In the genomic region with DNA sequence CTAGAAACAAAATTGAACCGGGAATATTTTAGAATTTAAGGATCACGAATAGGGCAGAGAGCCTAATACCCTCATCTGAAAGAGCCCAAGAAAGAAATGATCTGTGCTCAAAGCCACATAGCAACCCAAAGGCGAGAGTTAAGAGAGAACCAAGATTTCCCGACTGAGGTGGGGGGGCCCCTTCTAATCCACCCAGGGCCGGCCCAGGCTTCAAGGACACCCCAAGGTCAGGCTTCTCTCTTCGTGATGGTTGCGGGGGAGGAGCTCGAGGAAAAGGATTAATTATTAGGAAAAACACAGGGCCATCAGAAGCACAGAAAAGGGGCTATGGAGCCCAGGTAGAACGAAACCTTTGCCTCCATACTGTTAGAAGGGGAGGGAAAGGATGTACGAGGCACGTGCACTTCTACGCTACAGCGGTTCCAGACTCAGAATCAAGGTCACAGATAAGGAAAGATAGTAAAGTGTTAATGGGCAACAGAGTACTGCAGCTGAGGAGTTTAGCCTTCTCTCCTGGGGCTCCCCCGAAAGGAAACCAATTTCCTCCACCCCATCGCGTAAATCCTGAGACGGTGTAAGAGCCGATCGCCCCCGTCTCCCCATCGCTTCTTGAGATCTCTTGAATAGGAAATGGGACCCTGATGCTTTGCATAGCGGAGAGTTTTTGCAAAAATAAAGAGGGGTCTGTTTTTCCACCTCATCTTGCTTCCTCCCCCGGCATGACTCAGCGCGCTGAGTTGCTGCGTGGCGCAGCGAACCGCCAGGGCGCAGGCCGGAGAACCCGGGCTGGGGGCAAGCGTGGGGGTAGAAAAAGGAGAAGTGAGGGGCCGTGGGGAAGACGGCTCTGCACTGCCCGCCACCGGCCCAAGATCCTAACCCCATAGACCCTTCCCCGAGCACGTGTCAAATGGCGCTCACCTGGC, we compare ENCODE assay signal across 8 mouse cellular contexts. TPM values are rescaled to one million over a fixed set of nuclear protein-coding genes. Genes with fewer than 3 reads are reported as not detected.
A peak's percentile ranks its signal among the peaks of the same experiment; 100 is the strongest.
DNase-seq lines count a peak whose midpoint lies in the region; ATAC-seq and TF ChIP-seq lines count a peak whose summit lies in the region.

No protein-coding gene starts in this region.

- peaks cover 13 to 23% of the 10 kb centered on the region in 2 experiments for H3K4me1 ChIP-seq in liver, embryonic 14.5 days (replicated peaks; ENCODE audit: control insufficient read depth in 2 of 2, insufficient read depth in 2 of 2, low read length in 1 of 2)

- H3K27me3 ChIP-seq in liver, embryonic 14.5 days (ENCODE audit: control insufficient read depth, insufficient read depth, low read length) = no peaks in the 10 kb centered on the region
- no peaks in the 10 kb centered on the region for H3K27me3 ChIP-seq in splenic B cell, adult 2 months (ENCODE audit: control insufficient read depth, insufficient read depth, low read length, poor library complexity, severe bottlenecking)

- under 1% methylated on average over 40 of the region's 40 CpGs for WGBS in liver, embryonic 14.5 days (ENCODE audit: insufficient replicate concordance)

- peak overlapping the region; percentile 100 for H3K27ac ChIP-seq in layer of hippocampus, adult 2 months
- H3K27ac ChIP-seq in liver, embryonic 14.5 days = peak overlapping the region; percentile 84

- H3K9me3 ChIP-seq in liver, embryonic 14.5 days (ENCODE audit: control insufficient read depth, low read length) = no peaks in the 10 kb centered on the region

- H3K36me3 ChIP-seq in liver, embryonic 14.5 days (replicated peaks; ENCODE audit: control insufficient read depth, insufficient read depth, low read depth) = peaks cover 21% of the 10 kb centered on the region
- H3K36me3 ChIP-seq in splenic B cell, adult 2 months (ENCODE audit: control insufficient read depth, insufficient read depth, low read length, poor library complexity, severe bottlenecking) = peaks cover 6% of the 10 kb centered on the region

- ATAC-seq in erythroid progenitor cell, adult 5-6 weeks (replicated peaks; ENCODE audit: low FRiP score, poor library complexity, severe bottlenecking) = peak; percentile 45
- peak; percentile 52 for ATAC-seq in liver, embryonic 14.5 days (ENCODE audit: insufficient read depth)

- no peak for TF ChIP-seq EP300 in liver, embryonic 14.5 days (IDR thresholded peaks at IDR 0.05; ENCODE audit: low read depth)

- TF ChIP-seq CTCF in layer of hippocampus, adult 2 months (conservative IDR thresholded peaks at IDR 0.05) = no peak
- no peak; the same call in 1 of the 2 replicates for TF ChIP-seq CTCF in liver, embryonic 14.5 days (IDR thresholded peaks at IDR 0.05; ENCODE audit: low read depth)

- peak in 1 of 2 experiments; percentile 29 for DNase-seq in layer of hippocampus, adult 2 months (ENCODE audit: low spot score in 2 of 2)
- DNase-seq in layer of hippocampus, postnatal 25 days (ENCODE audit: extremely low spot score in 1 of 2, low spot score in 1 of 2) = no peak
- DNase-seq in T-cell, adult 2 months (ENCODE audit: low spot score) = peak; percentile 36
- DNase-seq in induced T-regulatory cell, adult 2 months (ENCODE audit: low read depth) = peak; percentile 78
- DNase-seq in liver, embryonic 14.5 days (ENCODE audit: low read depth in 3 of 3, low spot score in 3 of 3) = no peak
- DNase-seq in splenic B cell, adult 2 months (ENCODE audit: low read depth, low spot score) = peak; percentile 68
- no peak for DNase-seq in layer of hippocampus, postnatal 14 days (ENCODE audit: low spot score in 2 of 2)

- peak overlapping the region; percentile 72 for H3K4me3 ChIP-seq in layer of hippocampus, adult 2 months
- H3K4me3 ChIP-seq in liver, embryonic 14.5 days (ENCODE audit: insufficient read depth in 1 of 2, low read depth in 2 of 2, low read length in 2 of 2) = peak overlapping the region; percentile 70 to 72

- peak overlapping the region; percentile 99 for H3K4me2 ChIP-seq in liver, embryonic 14.5 days (ENCODE audit: low read depth)

- H3K9ac ChIP-seq in liver, embryonic 14.5 days (replicated peaks) = peak overlapping the region; percentile 81

RNA-seq across cellular contexts. Expression of a gene that starts 0.9 kb away (rescaled TPM):
- total RNA-seq in layer of hippocampus, adult 2 months (2021) = 10 to 100 TPM; 73.8 to 74.7 TPM
- 10 to 100 TPM; 80.3 to 95.6 TPM for total RNA-seq in layer of hippocampus, postnatal 25 days (2021)
- not detected in 2 replicates for total RNA-seq in erythroid progenitor cell, adult 5-6 weeks (2015; ENCODE audit: low replicate concordance)
- total RNA-seq in erythroid progenitor cell, adult 5-6 weeks (2017; ENCODE audit: low replicate concordance) = not detected in 2 replicates
- 0.19 and 0.24 TPM in 2 replicates for polyA plus RNA-seq in liver, embryonic 14.5 days (2012; rRNA removed)
- polyA plus RNA-seq in liver, embryonic 14.5 days (2014; fragmentation: Nextera tagmentation; extraction: Ambion mirVana) = not detected in 2 replicates
- 100 to 1,000 TPM; 109 to 112 TPM for total RNA-seq in layer of hippocampus, postnatal 14 days (2021)

RNA-seq across cellular contexts. Expression of a gene that starts 6.1 kb away (rescaled TPM):
- 10 to 100 TPM; 50.2 to 54.9 TPM for total RNA-seq in layer of hippocampus, adult 2 months (2021)
- total RNA-seq in layer of hippocampus, postnatal 25 days (2021) = 10 to 100 TPM; 53.3 to 55.0 TPM
- total RNA-seq in erythroid progenitor cell, adult 5-6 weeks (2015; ENCODE audit: low replicate concordance) = 63.7 and 105 TPM in 2 replicates
- 52.8 and 67.6 TPM in 2 replicates for total RNA-seq in erythroid progenitor cell, adult 5-6 weeks (2017; ENCODE audit: low replicate concordance)
- 81.8 and 83.2 TPM in 2 replicates for polyA plus RNA-seq in liver, embryonic 14.5 days (2012; rRNA removed)
- 105 and 117 TPM in 2 replicates for polyA plus RNA-seq in liver, embryonic 14.5 days (2014; fragmentation: Nextera tagmentation; extraction: Ambion mirVana)
- 10 to 100 TPM; 49.0 to 51.8 TPM for total RNA-seq in layer of hippocampus, postnatal 14 days (2021)

RNA-seq across cellular contexts. Expression of a gene that starts 17.1 kb away (rescaled TPM):
- total RNA-seq in layer of hippocampus, adult 2 months (2021) = 1 to 10 TPM in 1 of 2 experiments, under 1 TPM in 1; 0.54 to 1.0 TPM
- under 1 TPM; 0.39 to 0.82 TPM for total RNA-seq in layer of hippocampus, postnatal 25 days (2021)
- total RNA-seq in erythroid progenitor cell, adult 5-6 weeks (2015; ENCODE audit: low replicate concordance) = 2.1 and 4.3 TPM in 2 replicates
- total RNA-seq in erythroid progenitor cell, adult 5-6 weeks (2017; ENCODE audit: low replicate concordance) = 2.6 and 2.7 TPM in 2 replicates
- polyA plus RNA-seq in liver, embryonic 14.5 days (2012; rRNA removed) = 1.3 and 1.5 TPM in 2 replicates
- 0.43 and 0.47 TPM in 2 replicates for polyA plus RNA-seq in liver, embryonic 14.5 days (2014; fragmentation: Nextera tagmentation; extraction: Ambion mirVana)
- total RNA-seq in layer of hippocampus, postnatal 14 days (2021) = under 1 TPM; 0.53 to 0.57 TPM

RNA-seq across cellular contexts. Expression of a gene that starts 21.6 kb away (rescaled TPM):
- 100 to 1,000 TPM; 283 to 289 TPM for total RNA-seq in layer of hippocampus, adult 2 months (2021)
- 100 to 1,000 TPM; 268 to 293 TPM for total RNA-seq in layer of hippocampus, postnatal 25 days (2021)
- 182 and 256 TPM in 2 replicates for total RNA-seq in erythroid progenitor cell, adult 5-6 weeks (2015; ENCODE audit: low replicate concordance)
- total RNA-seq in erythroid progenitor cell, adult 5-6 weeks (2017; ENCODE audit: low replicate concordance) = 61.6 and 74.1 TPM in 2 replicates
- 69.9 and 74.2 TPM in 2 replicates for polyA plus RNA-seq in liver, embryonic 14.5 days (2012; rRNA removed)
- polyA plus RNA-seq in liver, embryonic 14.5 days (2014; fragmentation: Nextera tagmentation; extraction: Ambion mirVana) = 76.0 and 83.3 TPM in 2 replicates
- total RNA-seq in layer of hippocampus, postnatal 14 days (2021) = 100 to 1,000 TPM; 195 to 196 TPM

RNA-seq across cellular contexts. Expression of a gene that starts 32.3 kb away (rescaled TPM):
- 1 to 10 TPM; 3.1 to 7.0 TPM for total RNA-seq in layer of hippocampus, adult 2 months (2021)
- total RNA-seq in layer of hippocampus, postnatal 25 days (2021) = 1 to 10 TPM; 1.7 to 4.3 TPM
- total RNA-seq in erythroid progenitor cell, adult 5-6 weeks (2015; ENCODE audit: low replicate concordance) = 9.2 and 11.9 TPM in 2 replicates
- 8.1 TPM in 1 of 2 replicates, not detected in the other for total RNA-seq in erythroid progenitor cell, adult 5-6 weeks (2017; ENCODE audit: low replicate concordance)
- 1.3 and 2.0 TPM in 2 replicates for polyA plus RNA-seq in liver, embryonic 14.5 days (2012; rRNA removed)
- 0.27 and 0.59 TPM in 2 replicates for polyA plus RNA-seq in liver, embryonic 14.5 days (2014; fragmentation: Nextera tagmentation; extraction: Ambion mirVana)
- 1 to 10 TPM; 2.2 to 2.5 TPM for total RNA-seq in layer of hippocampus, postnatal 14 days (2021)

Comparison
In these comparisons a context has a peak if more than half of its experiments do, and no peak if none do; other contexts are left out.
1. DNase-seq: peak in T-cell, adult 2 months (single experiment), induced T-regulatory cell, adult 2 months (single experiment) and splenic B cell, adult 2 months (single experiment); none in layer of hippocampus, postnatal 25 days (0 of 2), liver, embryonic 14.5 days (0 of 3) and layer of hippocampus, postnatal 14 days (0 of 2).
2. RNA of a gene that starts 0.9 kb away (total RNA-seq): 109 to 112 TPM in layer of hippocampus, postnatal 14 days, 80.3 to 95.6 TPM in layer of hippocampus, postnatal 25 days and 73.8 to 74.7 TPM in layer of hippocampus, adult 2 months; not detected in erythroid progenitor cell, adult 5-6 weeks; every median in the first group is over 10 times any median in the second.